Mouse (Mus musculus): ENCODE data around the gene Leng8. TPM values are rescaled to one million over a fixed set of nuclear protein-coding genes. Genes with fewer than 3 reads are reported as not detected.
"Not testable (repeated sequence)": the region's sequence is repeated elsewhere in the genome, so short reads cannot be mapped to it uniquely, and the experiment has no call there.

Leng8 gene
- polyA plus RNA-seq, 1 experiment from 2014 or later = 121 TPM

- WGBS = 7% methylated on average over 14 of the region's 14 CpGs
- Histone ChIP-seq H3K9ac (replicated peaks) (no peak overlapping the region), H3K27me3 (peaks cover 35% of the 10 kb centered on the region), H3K27ac (replicated peaks) (no peak overlapping the region), H3K4me1 (peaks cover 25% of the 10 kb centered on the region), H3K9me3 (no peaks in the 10 kb centered on the region), H3K4me3 (peak overlapping the region; percentile 72), H3K4me2 (replicated peaks) (peak overlapping the region; percentile 89), H3K36me3 (peaks cover 24% of the 10 kb centered on the region)
- ATAC-seq (ENCODE audit: low FRiP score, low read depth) = no peak
Measured at GRCm38 (mm10) chr7:4150811-4151221, 14.0 kb downstream of the Leng8 start.

DNA sequence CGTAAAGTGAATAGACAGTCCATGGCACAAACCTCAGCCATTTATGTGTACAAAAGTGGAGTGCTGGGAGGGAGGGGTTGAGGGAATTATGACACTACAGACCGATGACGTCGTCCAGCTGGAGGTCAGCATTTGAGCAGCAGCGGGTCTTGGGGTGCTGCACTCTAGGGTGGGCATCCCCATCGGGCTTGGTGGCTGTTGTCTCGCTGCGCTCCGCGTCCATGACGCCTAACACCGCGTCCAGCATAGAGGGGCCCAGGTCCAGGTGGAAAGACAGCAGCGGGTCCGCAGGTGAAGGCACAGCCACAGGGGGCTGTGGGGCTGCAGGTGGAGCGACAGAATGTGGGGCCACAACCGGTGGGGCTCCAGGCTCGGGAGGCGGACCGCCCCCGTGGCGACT lies 14.4 kb downstream of the Leng8 start:
- Histone ChIP-seq H3K4me2 (replicated peaks) (peak overlapping the region; percentile 89), H3K9ac (replicated peaks) (no peak overlapping the region), H3K27ac (replicated peaks) (no peak overlapping the region), H3K9me3 (no peaks in the 10 kb centered on the region), H3K4me1 (peaks cover 25% of the 10 kb centered on the region), H3K36me3 (peaks cover 20% of the 10 kb centered on the region), H3K27me3 (peaks cover 35% of the 10 kb centered on the region), H3K4me3 (0 out of 2 replicates have a peak overlapping the region, but pooled peaks have one; percentile 72)
- no peak for ATAC-seq (ENCODE audit: low FRiP score, low read depth)
- 15% methylated on average over 22 of the region's 22 CpGs for WGBS

DNA sequence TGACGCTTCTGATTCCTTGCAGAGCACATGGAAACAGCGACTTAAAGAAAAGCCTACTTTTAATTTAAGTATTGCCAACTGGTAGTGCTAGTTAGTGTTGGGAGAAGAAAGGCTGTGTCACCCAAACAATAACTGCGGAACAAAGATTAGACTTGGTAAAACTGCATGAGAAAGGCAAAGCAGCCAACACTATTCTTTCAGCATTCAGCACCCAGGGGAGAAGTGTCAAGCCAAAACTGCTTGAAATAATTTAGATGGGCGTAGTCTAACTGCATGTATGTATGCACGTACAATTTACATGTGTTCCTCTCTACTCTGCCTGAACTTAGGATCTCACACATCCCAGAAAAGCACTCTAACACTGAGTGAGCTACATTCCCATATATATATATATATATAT lies 17.5 kb downstream of the Leng8 start:
- 76% methylated on average over 5 of the region's 5 CpGs for WGBS
- no peak for ATAC-seq (ENCODE audit: low FRiP score, low read depth)
- Histone ChIP-seq H3K27me3 (peaks cover 35% of the 10 kb centered on the region), H3K4me1 (peaks cover 14% of the 10 kb centered on the region), H3K27ac (replicated peaks) (no peak overlapping the region), H3K4me2 (replicated peaks) (no peak overlapping the region), H3K4me3 (no peak overlapping the region), H3K36me3 (no peaks in the 10 kb centered on the region), H3K9ac (replicated peaks) (no peak overlapping the region), H3K9me3 (no peaks in the 10 kb centered on the region)

- no peaks in the 10 kb centered on the region for H3K36me3 ChIP-seq
- peaks cover 12% of the 10 kb centered on the region for H3K4me1 ChIP-seq
- H3K27me3 ChIP-seq = peaks cover 34% of the 10 kb centered on the region
- no peak overlapping the region for H3K27ac ChIP-seq (replicated peaks)
- no peak overlapping the region for H3K4me2 ChIP-seq (replicated peaks)
- 26% methylated on average over 4 of the region's 4 CpGs for WGBS
- H3K4me3 ChIP-seq = no peak overlapping the region
- no peaks in the 10 kb centered on the region for H3K9me3 ChIP-seq
- no peak for ATAC-seq (ENCODE audit: low FRiP score, low read depth)
- no peak overlapping the region for H3K9ac ChIP-seq (replicated peaks)
Measured at GRCm38 (mm10) chr7:4154976-4155375, 18.1 kb downstream of the Leng8 start.

DNA sequence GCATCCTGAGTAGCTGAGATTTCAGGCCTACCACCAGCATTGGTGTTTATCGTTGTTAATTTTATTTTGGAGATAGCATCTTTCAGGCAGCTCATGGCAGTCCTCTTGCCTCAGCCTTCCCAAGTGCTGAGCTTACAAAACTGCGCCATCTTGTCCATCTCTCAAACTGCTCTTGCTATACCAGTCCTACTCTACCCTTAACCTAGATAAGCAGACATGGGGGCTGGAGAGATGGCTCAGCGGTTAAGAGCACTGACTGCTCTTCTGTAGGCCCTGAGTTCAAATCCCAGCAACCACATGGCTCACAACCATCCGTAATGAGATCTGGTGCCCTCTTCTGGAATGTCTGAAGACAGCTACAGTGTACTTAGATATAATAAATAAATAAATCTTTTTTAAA lies 24.8 kb downstream of the Leng8 start:
- H3K4me2 ChIP-seq (replicated peaks); H3K36me3 ChIP-seq; H3K27me3 ChIP-seq; H3K9me3 ChIP-seq; ATAC-seq (ENCODE audit: low FRiP score, low read depth); H3K9ac ChIP-seq (replicated peaks); H3K4me3 ChIP-seq; H3K27ac ChIP-seq (replicated peaks): not testable (repeated sequence)
- 94% methylated on average over 4 of the region's 4 CpGs for WGBS
- peaks cover 16% of the 10 kb centered on the region for H3K4me1 ChIP-seq

DNA sequence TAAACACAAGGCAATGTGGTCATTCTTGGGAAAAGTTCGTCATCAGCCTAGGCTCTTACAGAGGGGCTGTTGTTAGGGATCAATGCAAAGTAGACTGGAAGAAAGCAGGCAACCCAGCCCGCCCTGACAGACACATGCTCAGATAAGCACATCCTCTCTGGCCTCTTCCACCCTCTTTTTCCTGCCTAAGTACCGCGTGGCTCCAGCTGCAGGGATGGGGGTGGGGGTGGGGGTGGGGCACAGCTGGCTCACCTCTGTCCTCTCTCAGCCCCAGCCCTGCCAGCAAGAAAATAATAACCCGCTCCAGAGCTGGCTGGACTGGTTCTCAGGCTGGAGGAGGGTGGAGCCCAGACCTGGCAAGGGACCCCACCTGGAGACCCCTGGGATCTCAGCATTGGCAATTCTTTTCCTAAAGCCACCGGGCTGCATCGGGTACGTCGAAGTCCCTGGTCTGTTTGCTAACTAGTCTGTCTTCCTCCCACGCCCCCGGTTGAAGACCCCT lies 26.8 kb downstream of the Leng8 start:
- H3K4me2 ChIP-seq (replicated peaks) = peak overlapping the region; percentile 39
- H3K36me3 ChIP-seq = no peaks in the 10 kb centered on the region
- no peaks in the 10 kb centered on the region for H3K9me3 ChIP-seq
- H3K27ac ChIP-seq (replicated peaks) = no peak overlapping the region
- H3K9ac ChIP-seq (replicated peaks) = no peak overlapping the region
- peak; percentile 44 for ATAC-seq (ENCODE audit: low FRiP score, low read depth)
- WGBS = 1% methylated on average over 11 of the region's 11 CpGs
- H3K4me3 ChIP-seq = peak overlapping the region; percentile 29
- H3K27me3 ChIP-seq = 0 out of 2 replicates have a peak, but pooled peaks cover 9% of the 10 kb centered on the region
- peaks cover 16% of the 10 kb centered on the region for H3K4me1 ChIP-seq

DNA sequence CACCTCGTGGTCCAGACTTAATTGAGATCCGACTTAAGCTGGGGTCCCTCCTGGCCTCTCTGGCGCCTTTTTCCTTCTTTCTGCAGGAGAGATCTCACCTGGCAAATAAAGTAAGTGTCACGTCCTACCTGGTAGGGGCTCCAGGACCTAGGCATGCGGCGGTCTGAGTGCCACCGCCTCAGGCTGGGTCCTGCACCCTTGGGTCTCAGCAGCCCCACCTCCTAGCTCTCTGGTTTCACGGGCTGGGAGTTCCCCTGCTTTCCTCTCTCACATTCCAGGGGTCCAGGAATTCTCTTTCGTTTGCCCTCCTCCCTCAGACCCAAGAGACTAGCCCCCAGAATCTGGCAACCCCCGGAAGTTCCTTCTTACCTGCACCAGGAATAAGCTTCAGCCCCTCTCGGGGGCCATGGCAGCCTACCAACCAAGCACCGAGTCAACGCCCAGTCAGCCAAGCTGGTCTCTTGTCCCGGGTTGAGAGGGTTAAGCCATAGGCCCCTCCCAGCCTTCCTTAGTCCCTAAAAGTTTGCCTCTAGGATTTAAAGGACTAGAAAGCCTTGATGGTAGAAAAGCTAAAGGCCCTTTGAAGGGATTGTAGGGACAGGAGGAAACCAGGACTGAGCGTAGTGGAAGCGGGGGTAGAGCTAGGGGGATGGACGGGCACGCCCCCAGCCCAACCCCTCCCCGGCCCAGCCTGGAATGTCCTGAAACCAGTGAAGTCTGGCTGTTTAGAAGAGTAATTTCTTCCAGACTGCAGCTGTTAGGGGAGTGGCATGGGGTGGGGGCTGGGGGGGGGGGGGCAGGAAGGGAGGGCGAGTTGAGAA lies 27.5 kb downstream of the Leng8 start, which contains the start of gene Cdc42ep5:
Gene Cdc42ep5, minus strand, starts transcription at position 771 of the 821 bp plus-strand sequence.
- no peak within 1 kb of the TSS for H3K27ac ChIP-seq (replicated peaks)
- peak within 1 kb of the TSS; percentile 39 for H3K4me2 ChIP-seq (replicated peaks)
- no peaks in the 10 kb centered on the region for H3K36me3 ChIP-seq
- H3K9me3 ChIP-seq = no peaks in the 10 kb centered on the region
- 1% methylated on average over 19 of the region's 20 CpGs for WGBS
- H3K4me1 ChIP-seq = peaks cover 16% of the 10 kb centered on the region
- H3K9ac ChIP-seq (replicated peaks) = peak within 1 kb of the TSS; percentile 17; the same call in 1 of the 2 replicates
- 0 out of 2 replicates have a peak, but pooled peaks cover 9% of the 10 kb centered on the region for H3K27me3 ChIP-seq
- peak; percentile 77 for ATAC-seq (ENCODE audit: low FRiP score, low read depth)
- H3K4me3 ChIP-seq = peak within 1 kb of the TSS; percentile 29

DNA sequence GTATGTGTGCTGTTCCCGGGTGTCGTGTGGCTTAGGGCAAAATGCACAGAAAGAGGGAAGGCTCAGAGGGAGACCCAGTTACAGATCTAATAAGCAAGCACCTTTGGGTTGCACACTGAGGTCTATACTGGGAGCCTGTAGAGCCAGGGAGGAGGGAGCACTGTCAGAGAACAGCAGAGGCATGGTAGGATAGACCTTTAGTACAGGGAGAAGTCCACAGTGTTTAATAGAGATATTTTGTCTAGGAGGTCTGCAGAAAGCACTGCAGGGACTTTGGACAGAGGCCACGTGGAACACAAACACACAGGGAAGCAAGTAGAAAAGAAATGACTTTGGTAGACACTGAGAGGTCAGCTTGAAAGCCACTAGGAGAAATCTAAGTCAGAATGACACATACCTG lies 28.4 kb downstream of the Leng8 start:
- Histone ChIP-seq H3K4me2 (replicated peaks) (peak overlapping the region; percentile 39), H3K4me3 (no peak overlapping the region)
- WGBS = 17% methylated on average over 3 of the region's 3 CpGs

DNA sequence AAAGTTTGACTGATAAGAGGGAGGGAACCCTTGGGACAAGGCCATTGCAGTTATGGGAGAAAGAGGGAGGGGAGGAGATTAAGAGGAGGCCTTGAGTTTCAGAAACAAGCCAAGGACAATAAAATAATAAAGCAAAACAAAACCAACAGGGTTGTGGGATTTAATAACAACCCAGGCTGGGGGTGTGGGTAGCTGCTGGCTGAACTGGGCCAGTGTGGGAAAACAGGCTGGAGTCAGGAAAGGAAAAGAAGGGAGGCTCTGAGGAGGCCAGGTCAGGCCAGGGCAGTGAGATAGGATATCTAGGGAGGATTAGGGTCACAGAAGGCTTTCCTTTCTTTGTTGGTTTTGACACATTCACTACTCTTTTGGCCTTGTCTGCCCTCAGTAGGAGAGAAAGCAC lies 30.3 kb downstream of the Leng8 start:
- Histone ChIP-seq H3K4me1 (peaks cover 16% of the 10 kb centered on the region), H3K36me3 (no peaks in the 10 kb centered on the region), H3K4me3 (no peak overlapping the region), H3K27ac (replicated peaks) (no peak overlapping the region), H3K9ac (replicated peaks) (no peak overlapping the region), H3K4me2 (replicated peaks) (no peak overlapping the region), H3K27me3 (0 out of 2 replicates have a peak, but pooled peaks cover 9% of the 10 kb centered on the region), H3K9me3 (no peaks in the 10 kb centered on the region)
- no peak for ATAC-seq (ENCODE audit: low FRiP score, low read depth)

More for the DNA sequence above, 28.4 kb downstream of the Leng8 start:
- ATAC-seq (ENCODE audit: low FRiP score, low read depth) = no peak
- H3K27ac ChIP-seq (replicated peaks) = no peak overlapping the region
- H3K27me3 ChIP-seq = 0 out of 2 replicates have a peak, but pooled peaks cover 9% of the 10 kb centered on the region
- H3K9me3 ChIP-seq = no peaks in the 10 kb centered on the region
- H3K36me3 ChIP-seq = no peaks in the 10 kb centered on the region
- peaks cover 16% of the 10 kb centered on the region for H3K4me1 ChIP-seq
- no peak overlapping the region for H3K9ac ChIP-seq (replicated peaks)

- Histone ChIP-seq H3K9ac (replicated peaks) (no peak overlapping the region), H3K4me3 (no peak overlapping the region), H3K27me3 (no peaks in the 10 kb centered on the region), H3K36me3 (no peaks in the 10 kb centered on the region), H3K27ac (replicated peaks) (no peak overlapping the region), H3K4me2 (replicated peaks) (no peak overlapping the region), H3K9me3 (no peaks in the 10 kb centered on the region), H3K4me1 (no peaks in the 10 kb centered on the region)
- 85% methylated on average over 6 of the region's 6 CpGs for WGBS
- ATAC-seq (ENCODE audit: low FRiP score, low read depth) = no peak
Measured at GRCm38 (mm10) chr7:4170193-4170938, 33.5 kb downstream of the Leng8 start.

GRCm38 (mm10) chr7:4178438-4178837 lies 41.6 kb downstream of the Leng8 start:
- Histone ChIP-seq H3K27ac (replicated peaks) (no peak overlapping the region), H3K9ac (replicated peaks) (no peak overlapping the region), H3K27me3 (no peaks in the 10 kb centered on the region), H3K9me3 (no peaks in the 10 kb centered on the region), H3K36me3 (no peaks in the 10 kb centered on the region), H3K4me1 (no peaks in the 10 kb centered on the region), H3K4me2 (replicated peaks) (no peak overlapping the region), H3K4me3 (no peak overlapping the region)
- ATAC-seq (ENCODE audit: low FRiP score, low read depth) = no peak
- 49% methylated on average over 3 of the region's 3 CpGs for WGBS

Measured in midbrain, embryonic 12.5 days (tissue).